Mouse (Mus musculus): ENCODE measurements at regions not wholly inside any gene's neighbourhood (a gene's known extent, or its start where the extent isn't known, plus 50 kb on each side); places are given as distances from the start of the nearest gene placed in this dataset.

DNA sequence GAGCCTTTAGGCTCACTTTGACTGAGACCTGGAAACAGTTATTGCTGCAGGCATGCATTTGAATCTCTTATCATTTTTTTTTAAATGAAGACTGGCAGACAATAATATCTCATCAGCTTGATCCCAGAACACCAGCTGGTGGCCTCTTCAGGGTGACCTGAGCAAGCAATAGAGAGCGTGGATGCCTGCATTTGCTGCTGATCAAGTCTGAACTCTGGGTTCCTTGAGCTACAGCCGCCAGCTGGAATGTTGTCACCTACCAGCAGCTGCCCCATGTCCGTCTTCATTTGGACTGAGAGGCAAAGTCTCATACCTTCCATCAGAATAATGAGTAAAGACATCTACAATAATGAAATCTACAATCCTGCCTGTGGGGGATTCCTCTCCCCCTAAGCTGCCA, 2466.3 kb upstream of the 5930422O12Rik start:
- H3K4me3 ChIP-seq (ENCODE audit: low read depth, low read length), result no peak overlapping the region
- H3K36me3 ChIP-seq (ENCODE audit: control insufficient read depth, insufficient read depth, low read length), result no peaks in the 10 kb centered on the region
- no peak for ATAC-seq (ENCODE audit: insufficient number of reproducible peaks, insufficient read depth, low FRiP score, low read depth)
- no peak overlapping the region for H3K9ac ChIP-seq (replicated peaks; ENCODE audit: low read depth, low read length)
- no peaks in the 10 kb centered on the region for H3K4me1 ChIP-seq (ENCODE audit: control insufficient read depth, insufficient read depth, low read length)
- 72% methylated on average over 3 of the region's 3 CpGs for WGBS
- H3K27me3 ChIP-seq (ENCODE audit: control insufficient read depth, insufficient read depth, low read length), result no peaks in the 10 kb centered on the region
- H3K27ac ChIP-seq (ENCODE audit: low read length), result no peak overlapping the region
- no peaks in the 10 kb centered on the region for H3K9me3 ChIP-seq (ENCODE audit: control insufficient read depth, low read depth, low read length)
- H3K4me2 ChIP-seq (replicated peaks; ENCODE audit: low read depth, low read length), result no peak overlapping the region

DNA sequence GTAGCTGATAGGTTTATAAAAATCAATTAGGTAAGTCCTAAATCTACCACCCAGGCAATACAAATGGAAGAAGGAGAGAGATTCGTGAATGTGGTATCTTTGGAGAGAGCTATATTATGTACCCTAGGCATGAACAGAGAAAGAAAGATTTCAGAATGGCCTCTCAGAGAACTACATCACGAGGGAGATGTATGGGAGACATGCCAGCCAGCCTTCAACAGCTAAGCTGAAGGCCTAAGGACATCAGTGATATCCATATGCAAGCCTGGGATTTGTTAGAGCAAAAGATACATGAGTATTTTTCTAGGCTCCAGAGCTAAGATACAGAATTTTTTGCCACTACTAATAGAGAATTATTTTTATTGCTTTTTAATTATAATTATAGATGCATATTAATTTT, 2445.7 kb upstream of the 5930422O12Rik start:
- Histone ChIP-seq H3K4me2 (replicated peaks; ENCODE audit: low read depth, low read length) (no peak overlapping the region), H3K4me1 (ENCODE audit: control insufficient read depth, insufficient read depth, low read length) (no peaks in the 10 kb centered on the region), H3K4me3 (ENCODE audit: low read depth, low read length) (no peak overlapping the region), H3K36me3 (ENCODE audit: control insufficient read depth, insufficient read depth, low read length) (no peaks in the 10 kb centered on the region), H3K27me3 (ENCODE audit: control insufficient read depth, insufficient read depth, low read length) (no peaks in the 10 kb centered on the region), H3K27ac (ENCODE audit: low read length) (no peak overlapping the region), H3K9me3 (ENCODE audit: control insufficient read depth, low read depth, low read length) (no peaks in the 10 kb centered on the region), H3K9ac (replicated peaks; ENCODE audit: low read depth, low read length) (no peak overlapping the region)
- WGBS, result 79% methylated on average over 2 of the region's 2 CpGs
- no peak for ATAC-seq (ENCODE audit: insufficient number of reproducible peaks, insufficient read depth, low FRiP score, low read depth)

DNA sequence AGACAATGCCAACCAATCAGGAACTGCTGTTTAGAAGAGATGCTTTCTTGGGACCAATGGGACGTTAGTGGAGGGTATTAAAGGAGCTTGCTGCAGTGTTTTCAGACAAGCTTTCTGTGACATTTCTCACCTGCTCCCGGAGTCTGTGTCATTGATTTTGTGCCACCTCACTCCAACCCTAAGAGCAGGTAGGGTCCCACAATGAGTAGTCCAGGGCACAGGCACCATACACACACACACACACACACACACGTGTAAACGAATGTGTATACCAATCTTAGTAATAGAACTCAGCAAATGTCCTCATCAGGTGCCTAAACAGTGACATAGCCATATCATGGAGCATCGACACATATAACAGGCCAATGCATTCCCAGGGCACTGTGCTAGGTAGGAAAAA, 2440.5 kb upstream of the 5930422O12Rik start:
- H3K36me3 ChIP-seq (ENCODE audit: control insufficient read depth, insufficient read depth, low read length), result no peaks in the 10 kb centered on the region
- ATAC-seq (ENCODE audit: insufficient number of reproducible peaks, insufficient read depth, low FRiP score, low read depth), result no peak
- no peaks in the 10 kb centered on the region for H3K9me3 ChIP-seq (ENCODE audit: control insufficient read depth, low read depth, low read length)
- no peak overlapping the region for H3K4me3 ChIP-seq (ENCODE audit: low read depth, low read length)
- WGBS, result 74% methylated on average over 5 of the region's 5 CpGs
- H3K9ac ChIP-seq (replicated peaks; ENCODE audit: low read depth, low read length), result no peak overlapping the region
- H3K4me1 ChIP-seq (ENCODE audit: control insufficient read depth, insufficient read depth, low read length), result no peaks in the 10 kb centered on the region
- no peak overlapping the region for H3K27ac ChIP-seq (ENCODE audit: low read length)
- H3K27me3 ChIP-seq (ENCODE audit: control insufficient read depth, insufficient read depth, low read length), result no peaks in the 10 kb centered on the region
- H3K4me2 ChIP-seq (replicated peaks; ENCODE audit: low read depth, low read length), result no peak overlapping the region

DNA sequence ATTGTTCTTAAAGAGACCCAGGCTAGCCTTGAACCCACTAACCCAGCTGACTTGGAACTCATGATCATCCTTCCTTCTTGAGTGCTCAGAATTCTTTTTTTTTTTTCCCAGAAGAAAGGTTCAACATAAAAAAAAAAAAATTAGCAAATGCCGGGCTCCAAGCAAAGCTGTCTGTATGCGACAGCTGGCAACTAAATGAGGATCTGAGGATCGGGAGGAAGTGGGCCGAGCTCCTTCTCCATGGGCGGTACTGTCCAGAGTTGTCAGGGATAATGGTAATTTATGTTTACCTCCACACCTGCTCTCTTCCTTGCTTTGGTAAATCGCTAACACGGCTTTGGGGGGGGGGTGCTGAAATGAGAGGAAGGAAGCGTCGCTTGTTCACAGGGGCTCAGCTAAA, 2429.9 kb upstream of the 5930422O12Rik start:
- Histone ChIP-seq H3K27ac (ENCODE audit: low read length) (no peak overlapping the region), H3K9ac (replicated peaks; ENCODE audit: low read depth, low read length) (no peak overlapping the region), H3K36me3 (ENCODE audit: control insufficient read depth, insufficient read depth, low read length) (no peaks in the 10 kb centered on the region), H3K4me1 (ENCODE audit: control insufficient read depth, insufficient read depth, low read length) (no peaks in the 10 kb centered on the region), H3K9me3 (ENCODE audit: control insufficient read depth, low read depth, low read length) (no peaks in the 10 kb centered on the region), H3K4me3 (ENCODE audit: low read depth, low read length) (no peak overlapping the region), H3K27me3 (ENCODE audit: control insufficient read depth, insufficient read depth, low read length) (no peaks in the 10 kb centered on the region), H3K4me2 (replicated peaks; ENCODE audit: low read depth, low read length) (no peak overlapping the region)
- no peak for ATAC-seq (ENCODE audit: insufficient number of reproducible peaks, insufficient read depth, low FRiP score, low read depth)
- 62% methylated on average over 9 of the region's 9 CpGs for WGBS

DNA sequence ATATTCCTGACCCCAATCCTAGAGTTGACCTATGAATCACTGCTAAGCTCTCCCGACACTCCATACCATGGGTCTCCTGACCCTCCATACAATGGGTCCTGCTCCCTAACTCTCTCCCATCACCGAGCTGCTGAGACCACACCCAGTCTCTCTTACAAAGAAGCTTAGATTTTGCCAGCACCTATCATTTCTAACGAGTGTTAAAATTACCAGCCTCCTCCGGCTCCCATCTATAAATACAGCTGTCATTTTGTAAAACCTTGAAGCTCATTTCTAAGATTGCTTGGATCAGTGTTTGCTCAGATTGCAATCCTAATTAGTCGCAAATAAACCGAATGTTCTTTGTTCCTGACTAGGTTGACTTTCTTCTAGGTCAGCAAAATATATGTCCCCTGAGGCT, 2428.4 kb upstream of the 5930422O12Rik start:
- H3K27ac ChIP-seq (ENCODE audit: low read length), result no peak overlapping the region
- no peaks in the 10 kb centered on the region for H3K4me1 ChIP-seq (ENCODE audit: control insufficient read depth, insufficient read depth, low read length)
- no peaks in the 10 kb centered on the region for H3K27me3 ChIP-seq (ENCODE audit: control insufficient read depth, insufficient read depth, low read length)
- no peaks in the 10 kb centered on the region for H3K36me3 ChIP-seq (ENCODE audit: control insufficient read depth, insufficient read depth, low read length)
- no peak overlapping the region for H3K4me2 ChIP-seq (replicated peaks; ENCODE audit: low read depth, low read length)
- no peaks in the 10 kb centered on the region for H3K9me3 ChIP-seq (ENCODE audit: control insufficient read depth, low read depth, low read length)
- 73% methylated on average over 6 of the region's 6 CpGs for WGBS
- no peak overlapping the region for H3K9ac ChIP-seq (replicated peaks; ENCODE audit: low read depth, low read length)
- no peak overlapping the region for H3K4me3 ChIP-seq (ENCODE audit: low read depth, low read length)
- no peak for ATAC-seq (ENCODE audit: insufficient number of reproducible peaks, insufficient read depth, low FRiP score, low read depth)

DNA sequence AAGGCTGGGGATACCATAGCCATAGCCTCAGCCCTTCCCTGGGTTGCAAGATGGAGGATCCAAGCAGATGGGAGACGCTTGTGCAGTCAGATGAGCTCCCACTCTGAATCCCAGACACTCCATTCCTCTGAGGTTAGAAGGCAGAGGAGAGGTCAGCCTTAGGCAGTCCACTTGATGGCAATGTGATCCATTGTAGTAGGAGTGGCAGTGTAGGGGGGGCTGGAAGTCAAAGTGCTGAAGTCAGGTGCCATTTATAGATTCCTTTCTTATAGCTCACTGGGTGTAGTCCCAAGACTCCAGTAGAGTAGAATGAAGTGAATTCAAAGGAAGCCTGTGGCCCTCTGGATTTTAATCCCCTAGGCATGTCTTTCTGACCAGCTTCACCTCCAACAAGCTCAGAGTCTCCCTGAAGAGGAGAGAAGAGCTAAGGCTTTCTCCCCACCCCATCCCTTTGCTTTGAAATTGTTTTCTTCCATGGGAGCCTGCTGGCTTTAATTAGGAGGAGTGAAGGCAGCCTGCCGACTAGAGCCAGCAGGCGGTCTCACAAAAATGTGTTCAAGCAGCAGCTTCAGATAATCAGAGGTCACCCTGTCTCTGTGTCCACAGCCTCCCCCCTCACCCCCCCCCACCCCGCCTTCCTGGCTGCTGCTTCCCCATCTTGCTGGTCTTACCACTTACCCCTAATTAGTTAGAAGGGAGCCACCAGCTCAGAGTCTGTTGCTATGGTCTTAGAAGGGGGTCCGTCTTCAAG, 2426.4 kb upstream of the 5930422O12Rik start:
- Histone ChIP-seq H3K9me3 (ENCODE audit: control insufficient read depth, low read depth, low read length) (no peaks in the 10 kb centered on the region), H3K36me3 (ENCODE audit: control insufficient read depth, insufficient read depth, low read length) (no peaks in the 10 kb centered on the region), H3K9ac (replicated peaks; ENCODE audit: low read depth, low read length) (no peak overlapping the region), H3K27ac (ENCODE audit: low read length) (no peak overlapping the region), H3K4me1 (ENCODE audit: control insufficient read depth, insufficient read depth, low read length) (no peaks in the 10 kb centered on the region), H3K27me3 (ENCODE audit: control insufficient read depth, insufficient read depth, low read length) (no peaks in the 10 kb centered on the region), H3K4me2 (replicated peaks; ENCODE audit: low read depth, low read length) (no peak overlapping the region), H3K4me3 (ENCODE audit: low read depth, low read length) (no peak overlapping the region)
- ATAC-seq (ENCODE audit: insufficient number of reproducible peaks, insufficient read depth, low FRiP score, low read depth), result no peak
- WGBS, result 48% methylated on average over 5 of the region's 5 CpGs

DNA sequence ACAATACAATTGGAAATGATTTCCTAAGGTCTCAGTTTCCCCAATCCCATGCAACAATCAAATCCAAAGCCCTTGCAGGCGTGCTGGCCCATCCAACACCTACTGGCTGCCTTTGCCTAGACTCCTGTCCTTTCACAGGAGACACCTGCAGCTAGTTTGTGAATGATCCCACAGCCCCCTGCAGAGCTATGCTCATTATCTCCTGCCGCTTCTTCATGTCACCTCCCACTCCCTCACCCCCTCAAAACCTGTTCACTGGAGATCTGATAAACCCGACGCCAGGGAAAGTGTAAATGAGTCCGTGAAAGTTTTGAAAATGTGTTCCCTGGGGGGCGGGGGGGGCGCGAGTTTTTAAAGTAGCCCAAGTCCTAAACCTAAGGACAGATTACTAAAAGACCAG, 2420.2 kb upstream of the 5930422O12Rik start:
- 56% methylated on average over 8 of the region's 8 CpGs for WGBS
- no peak overlapping the region for H3K4me2 ChIP-seq (replicated peaks; ENCODE audit: low read depth, low read length)
- H3K36me3 ChIP-seq (ENCODE audit: control insufficient read depth, insufficient read depth, low read length), result no peaks in the 10 kb centered on the region
- no peaks in the 10 kb centered on the region for H3K4me1 ChIP-seq (ENCODE audit: control insufficient read depth, insufficient read depth, low read length)
- H3K9me3 ChIP-seq (ENCODE audit: control insufficient read depth, low read depth, low read length), result no peaks in the 10 kb centered on the region
- ATAC-seq (ENCODE audit: insufficient number of reproducible peaks, insufficient read depth, low FRiP score, low read depth), result no peak
- H3K9ac ChIP-seq (replicated peaks; ENCODE audit: low read depth, low read length), result no peak overlapping the region
- H3K27me3 ChIP-seq (ENCODE audit: control insufficient read depth, insufficient read depth, low read length), result no peaks in the 10 kb centered on the region
- no peak overlapping the region for H3K27ac ChIP-seq (ENCODE audit: low read length)
- H3K4me3 ChIP-seq (ENCODE audit: low read depth, low read length), result no peak overlapping the region

DNA sequence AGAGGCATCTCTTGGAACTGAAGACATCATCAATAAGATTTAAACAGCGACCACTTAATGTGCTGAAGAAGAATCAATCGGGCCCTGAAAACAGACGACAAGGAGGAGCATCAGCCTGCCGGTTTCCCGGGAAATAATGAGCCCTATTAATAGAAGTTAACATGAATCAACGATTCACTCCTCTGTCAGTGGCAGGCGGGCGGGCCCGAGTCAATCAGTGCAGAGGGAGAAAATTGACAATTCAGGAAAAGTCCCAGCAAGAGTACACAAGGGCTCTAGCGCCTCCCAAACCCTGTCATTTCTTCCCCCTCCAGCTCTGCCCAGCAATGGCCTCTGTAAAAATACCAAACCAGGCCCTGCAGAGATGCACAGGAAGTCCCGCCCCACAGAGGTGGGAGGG, 2416.4 kb upstream of the 5930422O12Rik start:
- H3K9ac ChIP-seq (replicated peaks; ENCODE audit: low read depth, low read length), result no peak overlapping the region
- H3K4me1 ChIP-seq (ENCODE audit: control insufficient read depth, insufficient read depth, low read length), result no peaks in the 10 kb centered on the region
- no peak overlapping the region for H3K4me3 ChIP-seq (ENCODE audit: low read depth, low read length)
- H3K4me2 ChIP-seq (replicated peaks; ENCODE audit: low read depth, low read length), result no peak overlapping the region
- no peak for ATAC-seq (ENCODE audit: insufficient number of reproducible peaks, insufficient read depth, low FRiP score, low read depth)
- H3K27ac ChIP-seq (ENCODE audit: low read length), result no peak overlapping the region
- H3K36me3 ChIP-seq (ENCODE audit: control insufficient read depth, insufficient read depth, low read length), result no peaks in the 10 kb centered on the region
- 63% methylated on average over 11 of the region's 11 CpGs for WGBS
- H3K27me3 ChIP-seq (ENCODE audit: control insufficient read depth, insufficient read depth, low read length), result no peaks in the 10 kb centered on the region
- H3K9me3 ChIP-seq (ENCODE audit: control insufficient read depth, low read depth, low read length), result no peaks in the 10 kb centered on the region
